Mouse (Mus musculus): Measurements from ENCODE around the gene Nphp4. TPM values are rescaled to one million over a fixed set of nuclear protein-coding genes. Genes with fewer than 3 reads are reported as not detected.

The Nphp4 gene
- polyA plus RNA-seq, 1 experiment from 2014 or later = 2.7 TPM

- H3K27ac ChIP-seq (ENCODE audit: poor library complexity, severe bottlenecking) = no peak overlapping the region
- H3K9ac ChIP-seq = no peak overlapping the region
- no peak for ATAC-seq (ENCODE audit: insufficient number of reproducible peaks, low FRiP score)
- H3K4me2 ChIP-seq = no peak overlapping the region
- no peaks in the 10 kb centered on the region for H3K27me3 ChIP-seq (replicated peaks)
- H3K36me3 ChIP-seq = no peaks in the 10 kb centered on the region
- WGBS = 69% methylated on average over 10 of the region's 10 CpGs
- H3K9me3 ChIP-seq (replicated peaks) = 0 out of 2 replicates have a peak, but pooled peaks cover 4% of the 10 kb centered on the region
- no peak overlapping the region for H3K4me3 ChIP-seq
- peaks cover 10% of the 10 kb centered on the region; the same call in 1 of the 2 replicates for H3K4me1 ChIP-seq (replicated peaks)
Measured at GRCm38 (mm10) chr4:152453079-152453478, 23.4 kb upstream of the Nphp4 start.

- H3K36me3 ChIP-seq = no peaks in the 10 kb centered on the region
- H3K4me1 ChIP-seq (replicated peaks) = peaks cover 10% of the 10 kb centered on the region; the same call in 1 of the 2 replicates
- no peak overlapping the region for H3K4me2 ChIP-seq
- ATAC-seq (ENCODE audit: insufficient number of reproducible peaks, low FRiP score) = no peak
- WGBS = 88% methylated on average over 12 of the region's 12 CpGs
- no peak overlapping the region for H3K9ac ChIP-seq
- no peak overlapping the region for H3K4me3 ChIP-seq
- no peaks in the 10 kb centered on the region for H3K27me3 ChIP-seq (replicated peaks)
- no peak overlapping the region for H3K27ac ChIP-seq (ENCODE audit: poor library complexity, severe bottlenecking)
- 0 out of 2 replicates have a peak, but pooled peaks cover 4% of the 10 kb centered on the region for H3K9me3 ChIP-seq (replicated peaks)
Measured at GRCm38 (mm10) chr4:152454153-152454552, 22.4 kb upstream of the Nphp4 start.

- Histone ChIP-seq H3K27ac (ENCODE audit: poor library complexity, severe bottlenecking) (no peak overlapping the region), H3K9me3 (replicated peaks) (0 out of 2 replicates have a peak, but pooled peaks cover under 1% of the 10 kb centered on the region), H3K36me3 (no peaks in the 10 kb centered on the region), H3K4me1 (replicated peaks) (peaks cover 10% of the 10 kb centered on the region; the same call in 1 of the 2 replicates), H3K9ac (no peak overlapping the region), H3K4me2 (peak overlapping the region; percentile 15), H3K27me3 (replicated peaks) (no peaks in the 10 kb centered on the region), H3K4me3 (no peak overlapping the region)
- ATAC-seq (ENCODE audit: insufficient number of reproducible peaks, low FRiP score) = no peak
- WGBS = 49% methylated on average over 18 of the region's 18 CpGs
Measured at GRCm38 (mm10) chr4:152456609-152457008, 19.9 kb upstream of the Nphp4 start.

GRCm38 (mm10) chr4:152457673-152458072 lies 18.8 kb upstream of the Nphp4 start:
- no peak for ATAC-seq (ENCODE audit: insufficient number of reproducible peaks, low FRiP score)
- Histone ChIP-seq H3K4me3 (no peak overlapping the region), H3K27me3 (replicated peaks) (0 out of 2 replicates have a peak, but pooled peaks cover 4% of the 10 kb centered on the region), H3K4me1 (replicated peaks) (peaks cover 10% of the 10 kb centered on the region; the same call in 1 of the 2 replicates), H3K9me3 (replicated peaks) (no peaks in the 10 kb centered on the region), H3K27ac (ENCODE audit: poor library complexity, severe bottlenecking) (no peak overlapping the region), H3K9ac (no peak overlapping the region), H3K36me3 (no peaks in the 10 kb centered on the region), H3K4me2 (no peak overlapping the region)
- WGBS = 82% methylated on average over 4 of the region's 4 CpGs

- H3K4me2 ChIP-seq = no peak overlapping the region
- no peak for ATAC-seq (ENCODE audit: insufficient number of reproducible peaks, low FRiP score)
Measured at GRCm38 (mm10) chr4:152462516-152462915, 14.0 kb upstream of the Nphp4 start.

GRCm38 (mm10) chr4:152463147-152463546 lies 13.4 kb upstream of the Nphp4 start:
- Histone ChIP-seq H3K4me1 (replicated peaks) (peaks cover 23% of the 10 kb centered on the region), H3K4me2 (no peak overlapping the region), H3K9ac (no peak overlapping the region), H3K4me3 (no peak overlapping the region), H3K27me3 (replicated peaks) (0 out of 2 replicates have a peak, but pooled peaks cover 4% of the 10 kb centered on the region), H3K9me3 (replicated peaks) (no peaks in the 10 kb centered on the region), H3K27ac (ENCODE audit: poor library complexity, severe bottlenecking) (no peak overlapping the region), H3K36me3 (no peaks in the 10 kb centered on the region)
- 63% methylated on average over 9 of the region's 9 CpGs for WGBS
- ATAC-seq (ENCODE audit: insufficient number of reproducible peaks, low FRiP score) = no peak

More at GRCm38 (mm10) chr4:152462516-152462915, 14.0 kb upstream of the Nphp4 start:
- Histone ChIP-seq H3K36me3 (no peaks in the 10 kb centered on the region), H3K9ac (no peak overlapping the region), H3K4me3 (no peak overlapping the region), H3K27ac (ENCODE audit: poor library complexity, severe bottlenecking) (no peak overlapping the region), H3K9me3 (replicated peaks) (no peaks in the 10 kb centered on the region), H3K4me1 (replicated peaks) (peaks cover 23% of the 10 kb centered on the region), H3K27me3 (replicated peaks) (0 out of 2 replicates have a peak, but pooled peaks cover 4% of the 10 kb centered on the region)
- WGBS = 81% methylated on average over 12 of the region's 12 CpGs

GRCm38 (mm10) chr4:152465116-152465515 lies 11.4 kb upstream of the Nphp4 start:
- 35% methylated on average over 8 of the region's 8 CpGs for WGBS
- ATAC-seq (ENCODE audit: insufficient number of reproducible peaks, low FRiP score) = no peak
- Histone ChIP-seq H3K27ac (ENCODE audit: poor library complexity, severe bottlenecking) (no peak overlapping the region), H3K4me1 (replicated peaks) (peaks cover 34% of the 10 kb centered on the region), H3K4me2 (no peak overlapping the region), H3K9me3 (replicated peaks) (no peaks in the 10 kb centered on the region), H3K4me3 (no peak overlapping the region), H3K27me3 (replicated peaks) (0 out of 2 replicates have a peak, but pooled peaks cover 4% of the 10 kb centered on the region), H3K36me3 (no peaks in the 10 kb centered on the region), H3K9ac (no peak overlapping the region)

GRCm38 (mm10) chr4:152466601-152467000 lies 9.9 kb upstream of the Nphp4 start:
- no peak overlapping the region for H3K9ac ChIP-seq
- WGBS = 82% methylated on average over 13 of the region's 13 CpGs
- no peak overlapping the region for H3K4me3 ChIP-seq
- H3K9me3 ChIP-seq (replicated peaks) = peaks cover 2% of the 10 kb centered on the region; the same call in 1 of the 2 replicates
- no peak for ATAC-seq (ENCODE audit: insufficient number of reproducible peaks, low FRiP score)
- no peak overlapping the region for H3K4me2 ChIP-seq
- 0 out of 2 replicates have a peak, but pooled peaks cover 4% of the 10 kb centered on the region for H3K27me3 ChIP-seq (replicated peaks)
- H3K4me1 ChIP-seq (replicated peaks) = peaks cover 34% of the 10 kb centered on the region
- H3K36me3 ChIP-seq = no peaks in the 10 kb centered on the region
- H3K27ac ChIP-seq (ENCODE audit: poor library complexity, severe bottlenecking) = no peak overlapping the region

GRCm38 (mm10) chr4:152467951-152468350 lies 8.6 kb upstream of the Nphp4 start:
- H3K4me3 ChIP-seq = no peak overlapping the region
- peaks cover 16% of the 10 kb centered on the region for H3K9me3 ChIP-seq (replicated peaks)
- H3K4me2 ChIP-seq = no peak overlapping the region
- no peaks in the 10 kb centered on the region for H3K27me3 ChIP-seq (replicated peaks)
- no peak overlapping the region for H3K9ac ChIP-seq
- peaks cover 31% of the 10 kb centered on the region for H3K4me1 ChIP-seq (replicated peaks)
- H3K36me3 ChIP-seq = no peaks in the 10 kb centered on the region
- H3K27ac ChIP-seq (ENCODE audit: poor library complexity, severe bottlenecking) = no peak overlapping the region
- no peak for ATAC-seq (ENCODE audit: insufficient number of reproducible peaks, low FRiP score)
- 83% methylated on average over 6 of the region's 6 CpGs for WGBS

- no peak for ATAC-seq (ENCODE audit: insufficient number of reproducible peaks, low FRiP score)
- no peak overlapping the region for H3K4me3 ChIP-seq
- H3K9ac ChIP-seq = no peak overlapping the region
- H3K27me3 ChIP-seq (replicated peaks) = peaks cover 28% of the 10 kb centered on the region
- peaks cover 14% of the 10 kb centered on the region for H3K4me1 ChIP-seq (replicated peaks)
- no peak overlapping the region for H3K27ac ChIP-seq (ENCODE audit: poor library complexity, severe bottlenecking)
- no peaks in the 10 kb centered on the region for H3K36me3 ChIP-seq
- 79% methylated on average over 7 of the region's 7 CpGs for WGBS
- peaks cover 17% of the 10 kb centered on the region for H3K9me3 ChIP-seq (replicated peaks)
- H3K4me2 ChIP-seq = no peak overlapping the region
Measured at GRCm38 (mm10) chr4:152475941-152476340, 565 bp upstream of the Nphp4 start.

GRCm38 (mm10) chr4:152477106-152477465 lies 580 bp downstream of the Nphp4 start:
- ATAC-seq (ENCODE audit: insufficient number of reproducible peaks, low FRiP score) = no peak
- Histone ChIP-seq H3K4me3 (peak overlapping the region; percentile 75), H3K27me3 (replicated peaks) (peaks cover 28% of the 10 kb centered on the region), H3K36me3 (no peaks in the 10 kb centered on the region), H3K27ac (ENCODE audit: poor library complexity, severe bottlenecking) (no peak overlapping the region), H3K9me3 (replicated peaks) (peaks cover 10% of the 10 kb centered on the region), H3K4me1 (replicated peaks) (peaks cover 14% of the 10 kb centered on the region), H3K4me2 (peak overlapping the region; percentile 82), H3K9ac (peak overlapping the region; percentile 75)
- under 1% methylated on average over 21 of the region's 21 CpGs for WGBS
